ENCODE assay signal across 8 mouse cellular contexts in the genomic region with DNA sequence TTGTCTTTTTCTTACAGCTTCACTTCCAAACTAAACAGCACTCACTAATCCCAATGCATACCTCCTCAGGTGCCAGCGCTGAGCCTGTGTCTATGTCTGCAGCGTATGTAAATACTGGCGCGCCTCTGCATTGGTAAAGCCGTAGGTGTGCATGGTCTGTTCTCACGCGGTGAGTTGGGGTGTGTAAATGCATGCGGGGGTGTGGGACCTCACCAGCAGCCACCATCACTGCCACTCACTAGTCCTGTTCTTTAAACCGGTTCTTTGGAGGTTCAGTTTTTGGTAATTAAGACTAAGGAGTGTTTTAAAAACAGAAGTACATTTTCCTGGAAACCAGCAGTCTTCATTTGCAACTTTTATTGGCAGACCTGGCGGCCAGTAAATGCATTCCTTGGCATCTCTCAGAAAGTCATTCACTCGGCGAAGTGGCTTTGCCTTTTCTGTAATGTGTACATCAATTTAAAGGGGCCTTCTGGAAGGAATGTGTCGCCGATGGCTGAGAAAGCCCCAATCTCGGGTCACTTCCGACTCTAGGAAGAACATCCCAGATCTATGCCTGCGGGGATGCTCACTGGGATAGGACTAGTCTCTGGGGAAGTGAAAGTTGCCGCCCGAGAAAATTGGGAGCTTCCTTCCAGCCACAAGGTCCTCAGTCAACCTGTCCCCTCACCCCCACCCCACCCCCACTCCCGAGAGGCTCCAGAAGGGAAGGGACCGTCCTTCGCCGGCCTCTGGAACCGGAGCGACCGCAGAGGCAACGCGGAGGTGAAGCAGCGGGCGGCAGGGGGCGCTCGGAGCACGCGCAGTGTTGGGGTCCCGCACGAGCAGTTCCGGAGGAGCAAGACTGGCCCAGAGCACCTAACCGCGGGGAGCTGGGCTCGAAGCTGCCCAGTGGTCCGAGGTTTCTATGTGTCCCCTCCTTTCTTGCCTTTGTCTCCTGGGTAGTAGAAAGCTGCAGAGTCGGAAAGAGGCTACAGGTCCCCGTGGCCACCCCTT. TPM values are rescaled to one million over a fixed set of nuclear protein-coding genes. Genes with fewer than 3 reads are reported as not detected.
DNase-seq lines count a peak whose midpoint lies in the region; ATAC-seq and TF ChIP-seq lines count a peak whose summit lies in the region.

No protein-coding gene starts in this region.

- H3K9me3 ChIP-seq in embryonic facial prominence, embryonic 15.5 days (replicated peaks): no peaks in the 10 kb centered on the region
- H3K9me3 ChIP-seq in heart, embryonic 11.5 days (replicated peaks; ENCODE audit: control insufficient read depth, low read length): no peaks in the 10 kb centered on the region
- no peaks in the 10 kb centered on the region for H3K9me3 ChIP-seq in kidney, embryonic 14.5 days (ENCODE audit: control insufficient read depth, low read length)
- no peaks in the 10 kb centered on the region for H3K9me3 ChIP-seq in midbrain, postnatal 0 days (ENCODE audit: low read length)

- peaks cover 69% of the 10 kb centered on the region for H3K27me3 ChIP-seq in embryonic facial prominence, embryonic 15.5 days
- H3K27me3 ChIP-seq in heart, embryonic 11.5 days (ENCODE audit: control insufficient read depth, insufficient read depth, low read length): peaks cover 76% of the 10 kb centered on the region
- peaks cover 24% of the 10 kb centered on the region for H3K27me3 ChIP-seq in kidney, embryonic 14.5 days (ENCODE audit: control insufficient read depth, insufficient read depth, low read length)
- H3K27me3 ChIP-seq in midbrain, postnatal 0 days (ENCODE audit: insufficient read depth, low read length): peaks cover 59% of the 10 kb centered on the region
- no peaks in the 10 kb centered on the region; the same call in 1 of the 2 replicates for H3K27me3 ChIP-seq in splenic B cell, adult 2 months (ENCODE audit: control insufficient read depth, insufficient read depth, low read length, poor library complexity, severe bottlenecking)

- peak overlapping the region; percentile 40 for H3K4me3 ChIP-seq in embryonic facial prominence, embryonic 15.5 days (replicated peaks)
- peak overlapping the region; percentile 35 for H3K4me3 ChIP-seq in heart, embryonic 11.5 days (ENCODE audit: low read depth, low read length)
- H3K4me3 ChIP-seq in kidney, embryonic 14.5 days (ENCODE audit: low read length): peak overlapping the region; percentile 40
- H3K4me3 ChIP-seq in midbrain, postnatal 0 days (ENCODE audit: low read depth, low read length): peak overlapping the region; percentile 26

- H3K4me2 ChIP-seq in embryonic facial prominence, embryonic 15.5 days (replicated peaks): peak overlapping the region; percentile 64
- H3K4me2 ChIP-seq in heart, embryonic 11.5 days: peak overlapping the region; percentile 68
- peak overlapping the region; percentile 76 for H3K4me2 ChIP-seq in kidney, embryonic 14.5 days (replicated peaks; ENCODE audit: low read depth, low read length)
- H3K4me2 ChIP-seq in midbrain, postnatal 0 days (ENCODE audit: low read depth, low read length, poor library complexity, severe bottlenecking): peak overlapping the region; percentile 58

- H3K9ac ChIP-seq in embryonic facial prominence, embryonic 15.5 days: no peak overlapping the region
- H3K9ac ChIP-seq in heart, embryonic 11.5 days (ENCODE audit: low read depth, low read length): peak overlapping the region; percentile 50; the same call in 1 of the 2 replicates
- H3K9ac ChIP-seq in kidney, embryonic 14.5 days (ENCODE audit: low read depth, low read length): peak overlapping the region; percentile 44
- H3K9ac ChIP-seq in midbrain, postnatal 0 days (replicated peaks; ENCODE audit: low read length, poor library complexity, severe bottlenecking): no peak overlapping the region

- peak; percentile 87 for TF ChIP-seq CTCF in midbrain, postnatal 0 days (IDR thresholded peaks at IDR 0.05)

- no peak overlapping the region for H3K27ac ChIP-seq in embryonic facial prominence, embryonic 15.5 days (replicated peaks)
- H3K27ac ChIP-seq in heart, embryonic 11.5 days (ENCODE audit: low read depth, low read length): no peak overlapping the region
- no peak overlapping the region for H3K27ac ChIP-seq in kidney, embryonic 14.5 days (ENCODE audit: low read depth, low read length)
- H3K27ac ChIP-seq in midbrain, postnatal 0 days (ENCODE audit: low read depth, low read length): no peak overlapping the region

- 1% methylated on average over 43 of the region's 43 CpGs for WGBS in embryonic facial prominence, embryonic 15.5 days
- WGBS in heart, embryonic 11.5 days (ENCODE audit: insufficient replicate concordance): 2% methylated on average over 43 of the region's 43 CpGs
- WGBS in kidney, embryonic 14.5 days: 3% methylated on average over 43 of the region's 43 CpGs
- 2% methylated on average over 43 of the region's 43 CpGs for WGBS in midbrain, postnatal 0 days

- ATAC-seq in embryonic facial prominence, embryonic 15.5 days (ENCODE audit: insufficient number of reproducible peaks, low FRiP score, low TSS enrichment, low read depth): peak; percentile 86
- peak; percentile 75 for ATAC-seq in heart, embryonic 11.5 days (replicated peaks; ENCODE audit: insufficient number of reproducible peaks, low FRiP score, low TSS enrichment)
- ATAC-seq in kidney, embryonic 14.5 days (ENCODE audit: low FRiP score, low TSS enrichment): peak; percentile 82
- ATAC-seq in midbrain, postnatal 0 days (ENCODE audit: low FRiP score): peak; percentile 72

- peaks cover 24% of the 10 kb centered on the region for H3K4me1 ChIP-seq in embryonic facial prominence, embryonic 15.5 days
- H3K4me1 ChIP-seq in heart, embryonic 11.5 days (ENCODE audit: control insufficient read depth, insufficient read depth, low read length): peaks cover 17% of the 10 kb centered on the region
- peaks cover 34% of the 10 kb centered on the region for H3K4me1 ChIP-seq in kidney, embryonic 14.5 days (ENCODE audit: control insufficient read depth, insufficient read depth, low read length)
- no peaks in the 10 kb centered on the region; the same call in 1 of the 2 replicates for H3K4me1 ChIP-seq in midbrain, postnatal 0 days (ENCODE audit: insufficient read depth, low read length)

- H3K36me3 ChIP-seq in embryonic facial prominence, embryonic 15.5 days: no peaks in the 10 kb centered on the region
- no peaks in the 10 kb centered on the region for H3K36me3 ChIP-seq in heart, embryonic 11.5 days (ENCODE audit: control insufficient read depth, insufficient read depth, low read length)
- H3K36me3 ChIP-seq in kidney, embryonic 14.5 days (ENCODE audit: control insufficient read depth, insufficient read depth, low read length): no peaks in the 10 kb centered on the region
- no peaks in the 10 kb centered on the region for H3K36me3 ChIP-seq in midbrain, postnatal 0 days (ENCODE audit: insufficient read depth, low read length)
- no peaks in the 10 kb centered on the region for H3K36me3 ChIP-seq in splenic B cell, adult 2 months (ENCODE audit: control insufficient read depth, insufficient read depth, low read length, poor library complexity, severe bottlenecking)

- DNase-seq in 416B (ENCODE audit: low read depth) (peak; percentile 72), liver (peak; percentile 75)
- peak; percentile 93 to 95 for DNase-seq in adrenal gland, postnatal 36 days
- peak; percentile 72 for DNase-seq in midbrain, postnatal 0 days (ENCODE audit: low spot score)
- DNase-seq in splenic B cell, adult 2 months (ENCODE audit: low read depth, low spot score): peak; percentile 81

RNA-seq across cellular contexts. Expression of gene Foxc1, which starts 5.6 kb away (rescaled TPM):
- total RNA-seq in adrenal gland, postnatal 36 days (2021): 1 to 10 TPM; 9.3 to 9.4 TPM
- polyA plus RNA-seq in embryonic facial prominence, embryonic 15.5 days (2015; fragmentation: Nextera tagmentation; extraction: Ambion mirVana): 1.8 and 2.0 TPM in 2 replicates
- 4.0 and 4.2 TPM in 2 replicates for polyA plus RNA-seq in heart, embryonic 11.5 days (2014; fragmentation: Nextera tagmentation; extraction: Ambion mirVana)
- polyA plus RNA-seq in kidney, embryonic 14.5 days (2014; fragmentation: Nextera tagmentation; extraction: Ambion mirVana): 9.9 and 12.3 TPM in 2 replicates
- 12.6 and 17.1 TPM in 2 replicates for total RNA-seq in midbrain, postnatal 0 days (2014; rRNA removed)
- 1.8 and 2.2 TPM in 2 replicates for polyA plus RNA-seq in midbrain, postnatal 0 days (2015; fragmentation: Nextera tagmentation; extraction: Ambion mirVana)

Comparison
In these comparisons a context has a peak if more than half of its experiments do, and no peak if none do; other contexts are left out.
1. H3K9ac ChIP-seq: peak in heart, embryonic 11.5 days (single experiment) and kidney, embryonic 14.5 days (single experiment); none in embryonic facial prominence, embryonic 15.5 days (single experiment) and midbrain, postnatal 0 days (single experiment).
2. Peak in every context shown above with its lines, with median percentiles within 50 percentile points of each other: DNase-seq, ATAC-seq, H3K4me2 ChIP-seq and H3K4me3 ChIP-seq.